25 mouse cellular contexts compared by ENCODE assay signal in genomic region chr2:71477787-71478186, GRCm38 (mm10). TPM values are rescaled to one million over a fixed set of nuclear protein-coding genes. Genes with fewer than 3 reads are reported as not detected.
DNase-seq lines count a peak whose midpoint lies in the region; ATAC-seq and TF ChIP-seq lines count a peak whose summit lies in the region.
"Had no signal": no experiment of that assay in that cellular context is flagged by ENCODE, and none has a peak within 500 bp of the region (broad histone marks: within the 10 kb centered on the region; RNA-seq: fewer than 3 reads in every experiment).

No protein-coding gene starts in this region.

- DNase-seq in midbrain, embryonic 11.5 days (ENCODE audit: low spot score, missing footprints) = peak; percentile 60
- peak; percentile 16 for DNase-seq in NIH3T3 (ENCODE audit: low read depth)
- peak; percentile 15 for DNase-seq in induced T-regulatory cell, adult 2 months (ENCODE audit: low read depth)
- no peak for DNase-seq in cerebellum, adult 8-10 months
- no peak for DNase-seq in adrenal gland, adult 8-10 months
- DNase-seq: adrenal gland, postnatal 36 days; cerebellum, adult 18-20 months; cerebellum, postnatal 36 days; gastrocnemius, postnatal 10 days; heart, adult 18-20 months; layer of hippocampus, postnatal 36 days; lung, embryonic 14.5 days; lung, postnatal 36 days had no signal

- no peaks in the 10 kb centered on the region for H3K27me3 ChIP-seq in intestine, postnatal 0 days (replicated peaks; ENCODE audit: control insufficient read depth, insufficient read depth, low read length)
- H3K27me3 ChIP-seq in intestine, embryonic 16.5 days (replicated peaks; ENCODE audit: control insufficient read depth, insufficient read depth, low read length) = no peaks in the 10 kb centered on the region
- H3K27me3 ChIP-seq in midbrain, embryonic 11.5 days (ENCODE audit: control insufficient read depth, insufficient read depth, low read length) = no peaks in the 10 kb centered on the region
- H3K27me3 ChIP-seq in midbrain, embryonic 15.5 days (replicated peaks) = no peaks in the 10 kb centered on the region
- H3K27me3 ChIP-seq: embryonic facial prominence, embryonic 15.5 days; limb, embryonic 15.5 days had no signal

- no peak overlapping the region for H3K27ac ChIP-seq in intestine, postnatal 0 days (ENCODE audit: low read depth, low read length)
- H3K27ac ChIP-seq in intestine, embryonic 16.5 days (ENCODE audit: low read length) = no peak overlapping the region
- no peak overlapping the region for H3K27ac ChIP-seq in midbrain, embryonic 11.5 days (ENCODE audit: low read depth, low read length)
- no peak overlapping the region for H3K27ac ChIP-seq in midbrain, embryonic 15.5 days
- H3K27ac ChIP-seq: embryonic facial prominence, embryonic 15.5 days; forebrain, embryonic 10.5 days; hindbrain, embryonic 10.5 days; limb, embryonic 15.5 days had no signal

- H3K4me2 ChIP-seq in intestine, postnatal 0 days (replicated peaks; ENCODE audit: low read depth) = no peak overlapping the region
- no peak overlapping the region for H3K4me2 ChIP-seq in intestine, embryonic 16.5 days (ENCODE audit: low read depth, low read length)
- no peak overlapping the region for H3K4me2 ChIP-seq in midbrain, embryonic 11.5 days
- H3K4me2 ChIP-seq in midbrain, embryonic 15.5 days = no peak overlapping the region
- H3K4me2 ChIP-seq: embryonic facial prominence, embryonic 15.5 days; limb, embryonic 15.5 days; lung, embryonic 14.5 days had no signal

- ATAC-seq in intestine, postnatal 0 days = no peak
- no peak for ATAC-seq in intestine, embryonic 16.5 days
- no peak for ATAC-seq in midbrain, embryonic 11.5 days (ENCODE audit: low FRiP score)
- no peak for ATAC-seq in midbrain, embryonic 15.5 days (replicated peaks)
- ATAC-seq: inflammation-experienced regulatory T-cells, adult 6 months had no signal

- H3K9ac ChIP-seq in intestine, postnatal 0 days (ENCODE audit: low read depth, low read length) = no peak overlapping the region
- H3K9ac ChIP-seq in intestine, embryonic 16.5 days (ENCODE audit: low read depth, low read length) = no peak overlapping the region
- no peak overlapping the region for H3K9ac ChIP-seq in midbrain, embryonic 11.5 days (ENCODE audit: low read length)
- H3K9ac ChIP-seq in midbrain, embryonic 15.5 days = no peak overlapping the region
- H3K9ac ChIP-seq: embryonic facial prominence, embryonic 15.5 days; limb, embryonic 15.5 days; lung, embryonic 14.5 days had no signal

- no peaks in the 10 kb centered on the region for H3K4me1 ChIP-seq in intestine, postnatal 0 days (replicated peaks; ENCODE audit: control insufficient read depth, insufficient read depth, low read length)
- H3K4me1 ChIP-seq in intestine, embryonic 16.5 days (ENCODE audit: control insufficient read depth, insufficient read depth, low read length) = peaks cover 6% of the 10 kb centered on the region; the same call in 1 of the 2 replicates
- peaks cover 10% of the 10 kb centered on the region for H3K4me1 ChIP-seq in midbrain, embryonic 11.5 days (ENCODE audit: control insufficient read depth, insufficient read depth, low read length)
- no peaks in the 10 kb centered on the region for H3K4me1 ChIP-seq in midbrain, embryonic 15.5 days

- H3K36me3 ChIP-seq in intestine, postnatal 0 days (ENCODE audit: control insufficient read depth, insufficient read depth) = no peaks in the 10 kb centered on the region
- no peaks in the 10 kb centered on the region for H3K36me3 ChIP-seq in intestine, embryonic 16.5 days (ENCODE audit: control insufficient read depth, insufficient read depth, low read length)
- no peaks in the 10 kb centered on the region for H3K36me3 ChIP-seq in midbrain, embryonic 11.5 days (ENCODE audit: control insufficient read depth, insufficient read depth, low read length)
- H3K36me3 ChIP-seq in midbrain, embryonic 15.5 days (replicated peaks) = no peaks in the 10 kb centered on the region
- H3K36me3 ChIP-seq: embryonic facial prominence, embryonic 15.5 days; hindbrain, embryonic 10.5 days; limb, embryonic 15.5 days had no signal

- no peaks in the 10 kb centered on the region for H3K9me3 ChIP-seq in intestine, postnatal 0 days (ENCODE audit: control insufficient read depth)
- peaks cover 4% of the 10 kb centered on the region; the same call in 1 of the 2 replicates for H3K9me3 ChIP-seq in intestine, embryonic 16.5 days (ENCODE audit: control insufficient read depth, low read length)
- no peaks in the 10 kb centered on the region for H3K9me3 ChIP-seq in midbrain, embryonic 11.5 days (ENCODE audit: control insufficient read depth, low read length)
- no peaks in the 10 kb centered on the region for H3K9me3 ChIP-seq in midbrain, embryonic 15.5 days
- H3K9me3 ChIP-seq: embryonic facial prominence, embryonic 15.5 days; hindbrain, embryonic 10.5 days had no signal

- TF ChIP-seq CTCF in intestine, postnatal 0 days (IDR thresholded peaks at IDR 0.05; ENCODE audit: low read depth) = peak; percentile 31

- H3K4me3 ChIP-seq in intestine, postnatal 0 days (ENCODE audit: low read depth, low read length) = no peak overlapping the region
- H3K4me3 ChIP-seq in intestine, embryonic 16.5 days (ENCODE audit: low read length) = no peak overlapping the region
- no peak overlapping the region for H3K4me3 ChIP-seq in midbrain, embryonic 11.5 days (ENCODE audit: low read depth, low read length)
- H3K4me3 ChIP-seq in midbrain, embryonic 15.5 days = no peak overlapping the region
- H3K4me3 ChIP-seq: embryonic facial prominence, embryonic 15.5 days; forebrain, embryonic 10.5 days; hindbrain, embryonic 10.5 days; limb, embryonic 15.5 days had no signal

RNA-seq across cellular contexts. Expression of gene Metap1d, which starts 24.7 kb away (rescaled TPM):
- polyA plus RNA-seq in intestine, postnatal 0 days (2015; fragmentation: Nextera tagmentation; extraction: Ambion mirVana) = 13.5 and 15.6 TPM in 2 replicates
- 32.6 and 34.9 TPM in 2 replicates for polyA plus RNA-seq in intestine, embryonic 16.5 days (2015; fragmentation: Nextera tagmentation; extraction: Ambion mirVana)
- polyA plus RNA-seq in midbrain, embryonic 11.5 days (2014; fragmentation: Nextera tagmentation; extraction: Ambion mirVana) = 31.6 and 32.8 TPM in 2 replicates
- polyA plus RNA-seq in midbrain, embryonic 15.5 days (2015; fragmentation: Nextera tagmentation; extraction: Ambion mirVana) = 35.7 and 36.7 TPM in 2 replicates
- total RNA-seq in adrenal gland, adult 8-10 months (2022) = 10 to 100 TPM; 29.7 to 44.5 (median 37.1) TPM

RNA-seq across cellular contexts. Expression of gene Dlx1, which starts 50.1 kb away (rescaled TPM):
- 1.5 and 1.8 TPM in 2 replicates for polyA plus RNA-seq in intestine, postnatal 0 days (2015; fragmentation: Nextera tagmentation; extraction: Ambion mirVana)
- 4.2 and 5.1 TPM in 2 replicates for polyA plus RNA-seq in intestine, embryonic 16.5 days (2015; fragmentation: Nextera tagmentation; extraction: Ambion mirVana)
- 13.6 and 17.3 TPM in 2 replicates for polyA plus RNA-seq in midbrain, embryonic 11.5 days (2014; fragmentation: Nextera tagmentation; extraction: Ambion mirVana)
- 44.3 and 55.9 TPM in 2 replicates for polyA plus RNA-seq in midbrain, embryonic 15.5 days (2015; fragmentation: Nextera tagmentation; extraction: Ambion mirVana)
- total RNA-seq in adrenal gland, adult 8-10 months (2022) = under 1 TPM; 0.24 to 0.61 (median 0.42) TPM
- total RNA-seq: megakaryocyte-erythroid progenitor cell, adult 5-6 weeks; monocyte, adult 5-6 weeks had no signal
- polyA plus RNA-seq: heart, embryonic 14.5 days; inflammation-experienced regulatory T-cells, adult 6 months; kidney, embryonic 14.5 days; lung, embryonic 14.5 days had no signal

Comparison
In these comparisons a context has a peak if more than half of its experiments do, and no peak if none do; other contexts are left out.
1. DNase-seq: peak in midbrain, embryonic 11.5 days (single experiment), NIH3T3 (single experiment) and induced T-regulatory cell, adult 2 months (single experiment); none in cerebellum, adult 8-10 months (single experiment) and adrenal gland, adult 8-10 months (single experiment).